Mouse (Mus musculus) bone marrow macrophage, adult 2 months (primary cell): Measurements from ENCODE around the gene Gimap1.

Experiments used
- CTCF ChIP-seq: IDR thresholded peaks from 2 replicates; pipeline ENCODE4 v1.5.1; 2012; ENCODE audit warnings: low read depth, mild to moderate bottlenecking, low read length, moderate library complexity
- POLR2A ChIP-seq: IDR thresholded peaks from 2 replicates; pipeline ENCODE4 v1.6.1; 2012; ENCODE audit warnings: mild to moderate bottlenecking, low read depth, low read length, borderline replicate concordance

- TF ChIP-seq CTCF (no peak), POLR2A (no peak)
Observed at GRCm38 (mm10) chr6:48732864-48733304, 6.0 kb upstream of the Gimap1 start.
